Mouse (Mus musculus) naive thymus-derived CD4-positive, alpha-beta T cell, adult 2 months (primary cell): Measurements from ENCODE around the gene Pde3b.
"Not testable (repeated sequence)": the region's sequence is repeated elsewhere in the genome, so short reads cannot be mapped to it uniquely, and the experiment has no call there.

Experiments used
- DNase-seq: peaks from one replicate; pipeline ENCODE4 v3.0.0-alpha.2; 2011; ENCODE audit warnings: low read depth

The Pde3b gene

DNA sequence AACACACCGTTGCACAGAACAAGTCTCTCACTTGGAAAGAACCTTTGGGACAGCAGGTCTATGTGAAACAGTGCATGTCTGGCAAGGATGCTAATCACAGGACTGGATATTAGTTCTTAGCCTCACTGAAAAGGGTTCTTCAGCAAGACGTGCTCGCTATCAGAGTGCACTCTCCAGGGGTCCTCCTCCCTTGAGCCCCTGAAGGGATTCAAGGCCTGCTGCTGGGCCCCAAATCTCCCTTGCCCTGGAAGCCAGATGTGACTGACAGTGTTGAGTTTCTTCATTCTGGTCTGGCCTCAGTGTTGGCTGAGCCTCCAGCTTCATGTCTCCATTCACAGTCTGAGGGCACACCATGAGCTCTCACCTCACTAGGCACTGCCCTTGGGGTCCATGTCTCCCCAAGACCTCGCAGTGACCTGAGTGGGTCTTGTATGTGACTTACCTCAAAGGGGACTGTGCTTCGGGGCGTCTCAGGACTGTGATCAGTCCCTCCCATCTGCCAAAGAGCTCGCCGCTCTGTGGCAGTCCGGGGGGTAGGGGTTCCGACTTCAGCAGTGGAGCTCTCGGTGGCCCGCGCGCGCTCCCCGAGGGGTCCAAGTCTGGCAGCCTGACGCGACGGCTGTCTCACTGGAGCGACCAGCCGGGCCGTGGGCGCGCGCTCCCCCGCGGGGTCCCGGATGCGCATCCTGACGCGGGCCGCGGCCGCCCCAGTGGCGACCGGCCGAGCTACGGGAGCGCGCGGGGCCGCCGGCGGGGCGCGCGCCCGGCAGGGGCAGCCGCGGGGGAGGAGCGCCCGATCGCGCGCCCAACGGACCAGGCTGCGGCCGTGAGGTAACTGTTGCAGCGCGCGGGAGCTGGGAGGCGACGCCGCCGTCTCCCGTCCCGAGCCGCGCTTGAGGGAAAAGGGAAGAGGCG, at the start of gene Pde3b:
TSS of gene Pde3b (plus strand) at position 861 of the 915 bp plus-strand sequence.
- peak; percentile 76 for DNase-seq

DNA sequence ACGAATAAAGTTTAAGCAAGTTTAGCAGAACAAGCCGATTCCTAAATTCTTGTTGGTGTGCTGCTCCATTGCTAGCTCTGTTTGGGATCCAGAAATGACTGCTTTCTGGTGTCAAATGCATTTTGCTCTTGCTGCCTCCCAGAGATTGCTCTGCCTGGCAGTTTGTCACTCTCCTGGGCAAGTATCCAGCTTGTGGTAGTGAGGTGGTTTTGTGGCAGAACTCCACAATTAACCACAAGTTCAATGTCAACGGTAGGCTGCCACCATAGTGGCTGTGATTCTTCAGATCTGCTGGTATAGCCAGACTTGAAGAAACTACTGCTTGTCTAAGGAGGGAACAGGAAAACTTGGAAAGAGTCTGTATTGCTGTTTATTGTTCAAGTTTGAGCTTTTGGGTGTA, 13.0 kb upstream of the Pde3b start:
- DNase-seq, result no peak

DNA sequence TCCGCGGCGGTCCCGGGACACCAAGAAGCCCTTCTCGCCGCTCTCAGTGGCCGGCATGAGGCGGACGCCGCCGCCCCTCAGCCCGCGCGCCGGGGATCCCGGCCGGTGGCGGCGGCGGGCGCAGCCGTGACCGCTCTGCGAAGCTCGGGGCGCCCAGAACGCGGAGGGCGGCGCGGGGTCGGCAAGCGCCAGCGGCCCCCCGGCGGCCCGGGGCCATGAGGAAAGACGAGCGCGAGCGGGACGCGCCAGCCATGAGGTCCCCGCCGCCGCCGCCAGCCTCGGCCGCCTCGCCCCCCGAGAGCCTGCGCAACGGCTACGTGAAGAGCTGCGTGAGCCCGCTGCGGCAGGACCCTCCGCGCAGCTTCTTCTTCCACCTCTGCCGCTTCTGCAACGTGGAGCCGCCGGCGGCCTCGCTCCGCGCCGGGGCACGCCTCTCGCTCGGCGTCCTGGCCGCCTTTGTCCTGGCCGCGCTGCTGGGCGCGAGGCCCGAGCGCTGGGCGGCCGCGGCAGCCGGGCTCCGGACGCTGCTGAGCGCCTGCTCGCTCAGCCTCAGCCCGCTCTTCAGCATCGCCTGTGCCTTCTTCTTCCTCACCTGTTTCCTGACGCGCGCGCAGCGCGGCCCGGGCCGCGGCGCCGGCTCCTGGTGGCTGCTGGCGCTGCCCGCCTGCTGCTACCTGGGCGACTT, 397 bp downstream of the Pde3b start:
- peak; percentile 72 for DNase-seq

DNA sequence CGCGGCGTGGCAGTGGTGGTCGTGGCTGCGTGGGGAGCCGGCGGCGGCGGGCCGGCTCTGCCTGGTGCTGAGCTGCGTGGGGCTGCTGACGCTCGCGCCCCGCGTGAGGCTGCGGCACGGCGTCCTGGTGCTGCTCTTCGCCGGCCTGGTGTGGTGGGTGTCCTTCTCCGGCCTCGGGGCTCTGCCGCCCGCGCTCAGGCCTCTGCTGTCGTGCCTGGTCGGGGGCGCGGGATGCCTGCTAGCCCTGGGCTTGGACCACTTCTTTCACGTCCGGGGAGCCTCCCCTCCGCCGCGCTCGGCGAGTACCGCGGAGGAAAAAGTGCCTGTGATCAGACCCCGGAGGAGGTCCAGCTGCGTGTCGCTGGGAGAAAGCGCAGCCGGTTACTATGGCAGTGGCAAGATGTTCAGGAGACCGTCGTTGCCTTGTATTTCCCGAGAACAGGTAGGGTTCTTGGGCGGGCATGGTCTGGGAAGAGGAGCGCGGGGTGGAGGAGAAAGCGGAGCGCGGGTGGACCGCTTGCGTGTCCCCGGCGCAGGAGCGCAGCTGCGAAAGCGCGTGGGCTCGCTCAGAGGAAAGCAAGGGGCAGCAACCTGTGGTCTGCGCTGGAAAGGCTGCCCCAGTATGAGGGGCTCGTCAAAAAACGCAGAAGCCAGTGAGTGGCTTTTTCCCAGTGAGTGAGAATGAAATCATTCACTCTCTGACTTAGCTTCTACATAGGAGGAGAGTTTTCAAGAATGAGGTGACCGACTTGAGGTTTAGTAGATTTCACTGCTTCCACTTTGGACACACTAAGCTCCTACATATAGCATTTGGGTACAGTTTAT, 1.2 kb downstream of the Pde3b start:
- peak; percentile 65 for DNase-seq

DNA sequence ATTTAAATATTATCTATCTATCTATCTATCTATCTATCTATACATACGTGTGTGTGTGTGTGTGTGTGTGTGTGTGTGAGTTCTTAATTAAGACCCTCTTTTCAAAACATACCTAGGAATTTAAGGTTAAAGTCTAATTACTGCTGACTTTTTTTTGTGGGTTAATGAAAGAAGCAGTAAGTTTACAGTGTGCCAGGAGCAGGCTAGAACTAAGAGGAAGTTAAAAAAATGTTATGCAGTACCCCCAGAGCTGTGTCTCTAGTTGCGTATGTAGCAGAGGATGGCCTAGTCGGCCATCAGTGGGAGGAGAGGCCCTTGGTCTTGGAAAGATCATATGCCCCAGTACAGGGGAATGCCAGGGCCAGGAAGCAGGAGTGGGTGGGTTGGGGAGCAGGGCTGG, 4.2 kb downstream of the Pde3b start:
- DNase-seq, result not testable (repeated sequence)

DNA sequence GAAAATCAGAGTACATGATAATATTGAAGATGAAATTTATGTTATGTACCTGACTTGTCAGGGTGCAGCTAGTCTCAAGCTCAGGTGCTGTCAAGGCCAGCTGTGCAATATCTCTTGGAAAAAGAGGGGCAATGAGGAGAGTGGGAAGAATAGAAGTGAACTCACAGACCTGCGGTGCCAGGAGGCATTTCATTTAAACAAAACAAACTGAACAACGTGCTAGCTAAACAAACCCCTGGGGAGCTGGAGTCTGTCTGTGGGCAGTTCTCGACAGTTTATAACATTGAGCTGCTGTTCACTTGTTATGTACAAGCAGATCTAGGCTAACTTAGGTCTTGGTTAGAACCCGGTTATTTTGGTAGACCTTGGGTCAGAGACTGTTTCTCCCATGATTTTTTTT, 5.8 kb downstream of the Pde3b start:
- DNase-seq, result no peak

DNA sequence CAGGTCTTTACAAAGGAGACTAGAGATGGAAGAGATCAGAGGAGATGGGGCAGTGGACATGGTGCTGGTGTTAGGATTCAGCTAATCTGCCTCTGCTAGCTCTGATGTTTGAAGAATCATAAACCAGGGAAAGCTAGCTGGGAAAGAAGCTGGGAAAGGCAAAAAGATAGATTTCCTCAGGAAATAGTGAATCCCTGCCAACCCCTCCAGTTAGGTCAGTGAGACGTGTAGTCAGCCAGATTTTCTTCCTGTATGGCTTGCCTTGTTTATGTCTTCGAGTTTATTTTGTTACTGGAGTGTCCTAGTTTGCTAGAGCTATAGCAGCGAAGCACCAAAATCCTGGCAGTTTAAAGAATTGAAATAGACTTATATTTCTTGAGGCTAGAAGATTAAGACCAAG, 7.1 kb downstream of the Pde3b start:
- no peak for DNase-seq

DNA sequence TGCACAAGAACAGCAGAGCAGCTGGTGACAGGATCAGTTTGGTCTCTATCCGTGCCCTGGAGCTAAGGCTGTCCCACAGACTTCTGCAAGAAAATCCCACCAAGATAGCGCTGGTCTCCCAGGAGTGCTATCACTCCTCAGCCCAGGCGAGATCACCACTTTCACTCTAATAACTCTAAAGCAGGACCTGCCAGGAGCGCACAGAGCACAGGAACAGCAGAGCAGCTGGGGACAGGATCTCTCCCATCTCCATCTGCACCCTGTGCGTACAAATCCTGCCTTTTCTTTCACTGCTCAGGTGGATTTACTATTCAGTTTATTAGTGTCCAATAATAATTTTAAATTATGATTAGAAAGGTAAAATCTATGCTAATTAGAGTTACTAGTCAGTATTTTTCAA, 14.7 kb downstream of the Pde3b start:
- no peak for DNase-seq

DNA sequence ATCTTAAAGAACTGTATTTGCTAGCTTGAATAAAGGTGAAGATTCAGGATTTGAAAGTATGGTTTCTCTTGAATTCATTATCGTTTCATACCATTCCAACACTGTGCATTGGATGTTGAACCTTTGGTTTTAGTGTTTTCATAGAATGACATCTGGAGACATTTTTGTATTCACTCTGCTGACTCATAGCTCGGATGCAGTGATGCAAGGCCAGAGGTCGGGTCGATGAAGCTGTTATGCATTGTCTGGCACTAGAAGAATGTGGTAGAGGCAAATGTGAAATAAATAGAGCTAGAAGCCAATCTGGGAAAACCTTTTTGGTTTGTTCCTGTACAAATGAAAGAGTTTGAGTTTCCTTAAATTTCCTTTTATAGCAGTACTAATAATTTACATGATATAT, 16.9 kb downstream of the Pde3b start:
- no peak for DNase-seq

DNA sequence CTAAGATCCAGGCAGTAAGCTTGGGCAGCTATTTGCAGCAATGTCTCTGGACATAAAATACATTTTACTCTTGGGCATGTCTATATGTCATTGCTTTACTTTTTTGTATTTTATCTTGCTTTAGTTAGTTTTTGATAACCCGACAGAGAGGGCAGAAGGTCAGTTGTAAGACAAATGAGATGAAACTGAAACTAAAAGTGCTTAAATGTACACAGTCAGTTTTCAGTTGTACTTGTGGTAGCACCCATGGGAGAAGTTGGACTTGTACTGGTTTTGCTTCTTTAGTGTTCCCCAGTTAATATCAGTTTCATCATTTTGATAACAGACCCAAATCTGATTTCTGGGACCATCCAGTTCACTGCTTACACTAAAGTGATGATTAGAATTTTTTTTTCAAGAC, 24.6 kb downstream of the Pde3b start:
- peak; percentile 36 for DNase-seq

DNA sequence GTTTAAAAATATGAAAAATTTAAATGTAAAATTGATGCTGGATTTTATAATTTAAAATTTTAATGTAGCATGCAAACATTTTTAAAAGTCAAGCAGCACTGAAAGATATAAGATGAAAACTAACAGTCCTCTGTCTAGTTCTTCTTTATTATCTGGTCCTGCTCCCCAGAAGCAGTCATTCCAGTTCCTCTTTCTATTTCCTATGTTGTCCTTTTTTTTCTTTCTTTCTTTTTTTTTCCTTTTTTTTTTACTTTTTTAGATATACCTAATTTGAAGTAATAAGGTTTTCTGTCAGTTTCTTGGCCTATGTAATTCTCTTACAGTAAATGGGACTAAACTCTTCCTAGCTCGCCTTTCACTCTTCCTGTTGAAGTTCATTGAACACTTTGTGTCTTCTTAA, 25.4 kb downstream of the Pde3b start:
- no peak for DNase-seq

DNA sequence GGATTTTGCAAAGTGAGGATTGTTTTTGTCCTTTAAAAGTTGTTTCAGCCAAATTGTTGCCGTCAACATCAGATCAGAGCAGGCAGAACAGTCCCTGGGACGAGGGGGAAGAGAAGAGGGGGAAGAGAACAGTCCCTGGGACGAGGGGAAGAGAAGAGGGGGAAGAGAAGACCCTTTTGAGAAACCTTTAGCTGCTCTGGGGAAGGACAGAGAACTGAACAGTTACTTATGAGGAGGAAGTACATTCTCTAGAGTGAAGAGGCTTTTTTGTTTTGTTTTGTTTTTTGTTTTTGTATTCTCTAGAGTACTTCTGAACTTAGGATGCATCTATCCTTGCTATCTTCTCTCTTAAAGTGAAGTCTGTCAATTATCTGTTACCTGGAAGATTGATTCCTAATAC, 37.8 kb downstream of the Pde3b start:
- DNase-seq, result peak; percentile 42

DNA sequence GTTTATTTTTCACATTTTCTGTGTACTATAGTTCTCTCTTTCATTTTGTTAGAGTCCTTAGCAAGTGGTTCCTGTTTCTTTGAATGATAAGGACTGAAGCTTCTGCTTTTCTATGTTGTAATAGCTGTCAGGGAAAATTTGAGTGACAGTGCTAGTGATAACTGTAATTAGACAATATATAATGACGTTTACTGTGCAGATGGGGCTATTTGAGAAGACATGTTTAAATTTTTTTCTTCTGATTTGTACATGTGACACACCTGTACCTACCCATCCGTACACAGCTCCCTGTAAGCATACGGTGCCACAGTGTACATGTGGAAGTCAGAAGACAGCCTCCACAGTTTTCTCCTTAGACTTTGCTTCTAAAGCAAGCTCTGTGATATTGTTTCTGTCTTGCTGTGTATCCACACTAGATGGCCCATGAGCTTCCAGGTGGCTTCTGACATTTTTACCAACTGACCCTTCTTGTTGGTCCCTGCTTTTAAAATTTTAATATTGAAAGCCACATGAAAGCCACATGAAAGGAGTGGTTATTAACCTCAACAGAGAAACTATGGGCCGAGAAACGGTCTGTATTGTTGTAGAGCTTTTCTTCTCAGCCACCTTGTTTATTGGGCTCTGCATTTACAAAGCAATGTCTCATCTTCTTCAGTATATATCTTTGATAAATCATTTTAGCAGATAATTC, 38.4 kb downstream of the Pde3b start:
- peak; percentile 48 for DNase-seq

DNA sequence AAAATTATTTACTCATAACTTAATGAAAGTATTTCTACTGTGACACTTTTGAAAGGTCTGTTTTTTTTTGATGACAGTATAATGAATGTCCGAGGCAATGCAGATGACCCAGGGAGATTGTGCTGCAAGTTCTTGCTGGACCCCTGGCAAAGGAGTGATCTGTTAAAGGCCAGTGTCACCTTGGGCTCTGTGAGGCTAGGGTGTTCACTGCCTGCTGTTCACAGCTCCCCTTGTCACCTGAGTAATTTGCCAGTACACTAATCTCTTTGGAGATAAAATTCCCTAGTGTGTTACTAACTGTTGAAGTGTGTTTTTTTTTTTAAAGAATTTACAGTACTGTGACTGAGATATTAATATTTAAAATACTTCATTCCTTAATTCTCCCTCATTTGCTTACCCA, 39.8 kb downstream of the Pde3b start:
- DNase-seq, result no peak

DNA sequence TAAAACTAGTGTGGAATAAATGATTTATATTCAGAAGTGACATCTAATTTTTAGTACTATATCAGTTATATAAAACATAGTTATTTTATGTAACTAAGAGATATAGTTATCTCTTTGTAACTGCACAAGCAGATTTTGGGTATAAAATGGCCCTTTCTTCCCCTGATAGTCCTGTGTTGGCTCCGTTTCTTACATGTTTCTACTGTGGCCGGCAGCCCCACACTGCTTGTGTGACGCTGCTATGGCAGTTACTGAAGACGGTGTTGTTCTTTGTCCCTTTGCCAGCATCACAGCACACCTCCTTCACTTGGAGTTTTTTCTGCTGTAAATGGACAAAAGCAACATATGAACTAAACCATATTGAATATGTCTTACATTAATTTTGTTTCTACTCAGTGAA, 41.8 kb downstream of the Pde3b start:
- no peak for DNase-seq

DNA sequence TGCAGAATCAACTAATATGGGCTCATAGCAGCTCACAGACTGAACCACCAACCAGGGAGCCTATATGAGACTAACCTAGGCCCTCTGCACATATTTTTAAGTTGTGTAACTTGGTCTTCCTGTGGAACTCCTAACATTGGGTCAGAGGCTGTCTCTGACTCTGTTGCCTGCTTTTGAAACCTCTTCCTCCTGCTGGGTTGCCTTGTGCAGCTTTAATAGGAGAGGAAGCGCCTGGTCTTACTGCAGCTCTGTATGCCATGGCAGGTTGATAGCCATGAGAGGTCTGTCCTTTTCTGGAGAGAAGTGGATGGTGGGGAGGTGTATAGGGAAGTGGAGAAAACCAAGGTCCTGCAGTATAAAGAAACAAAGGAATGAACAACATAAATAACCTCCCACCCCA, 44.8 kb downstream of the Pde3b start:
- DNase-seq, result no peak

DNA sequence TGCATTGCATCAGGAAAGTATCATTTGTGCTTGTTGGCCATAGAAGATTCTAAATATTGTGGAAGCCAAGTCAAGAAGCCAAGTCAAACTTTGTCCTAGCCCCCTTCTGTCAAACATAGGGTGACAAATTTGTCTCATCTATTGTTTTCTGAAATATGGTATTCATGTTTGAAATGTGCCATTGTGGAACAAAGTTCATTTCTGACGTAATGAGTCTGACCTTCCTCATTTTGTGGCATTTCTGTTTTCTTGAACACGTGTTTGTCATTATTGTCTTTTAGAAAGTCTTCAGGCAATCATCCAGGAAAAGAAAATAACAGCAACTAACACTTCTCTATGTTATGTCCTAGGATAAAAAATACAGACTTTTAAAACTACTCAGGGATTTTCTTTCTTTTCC, 46.6 kb downstream of the Pde3b start:
- DNase-seq, result no peak

DNA sequence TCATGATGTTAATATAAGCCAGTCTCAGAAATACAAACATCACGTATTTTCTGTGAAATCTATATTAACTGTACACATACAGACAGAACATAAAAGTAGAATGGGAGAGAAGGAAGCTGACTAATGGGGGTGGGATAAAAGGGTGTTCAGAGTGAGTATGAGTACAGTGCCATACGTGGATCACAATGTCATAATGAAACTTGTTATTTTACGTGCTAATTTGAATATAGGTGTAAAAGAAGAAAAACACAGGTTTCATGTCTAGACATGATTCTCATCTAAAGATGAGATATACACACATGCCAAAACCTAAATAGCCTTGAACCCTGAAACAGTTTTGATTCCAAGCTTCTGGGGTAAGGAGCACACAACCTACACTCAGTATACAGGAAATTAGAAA, 51.3 kb downstream of the Pde3b start:
- DNase-seq, result no peak

DNA sequence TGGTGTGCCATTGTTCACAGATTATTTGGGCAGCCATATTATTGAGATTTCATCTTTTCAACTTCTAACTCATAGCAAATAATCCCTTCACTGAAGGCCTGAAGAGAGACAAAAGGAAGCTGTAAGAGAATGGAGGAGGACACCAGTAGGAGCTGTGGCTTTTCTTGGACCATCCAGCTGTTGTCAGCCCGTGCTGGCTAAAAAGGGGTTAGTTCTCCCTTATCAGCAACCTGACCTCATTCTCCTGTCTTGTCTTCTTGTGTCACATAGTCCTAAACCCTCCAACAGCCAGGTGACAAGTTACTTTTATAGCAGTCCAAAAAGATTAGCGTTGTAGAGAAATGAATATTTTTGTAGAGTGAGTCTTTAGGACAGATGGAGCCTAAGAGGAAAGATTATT, 57.4 kb downstream of the Pde3b start:
- DNase-seq, result no peak

DNA sequence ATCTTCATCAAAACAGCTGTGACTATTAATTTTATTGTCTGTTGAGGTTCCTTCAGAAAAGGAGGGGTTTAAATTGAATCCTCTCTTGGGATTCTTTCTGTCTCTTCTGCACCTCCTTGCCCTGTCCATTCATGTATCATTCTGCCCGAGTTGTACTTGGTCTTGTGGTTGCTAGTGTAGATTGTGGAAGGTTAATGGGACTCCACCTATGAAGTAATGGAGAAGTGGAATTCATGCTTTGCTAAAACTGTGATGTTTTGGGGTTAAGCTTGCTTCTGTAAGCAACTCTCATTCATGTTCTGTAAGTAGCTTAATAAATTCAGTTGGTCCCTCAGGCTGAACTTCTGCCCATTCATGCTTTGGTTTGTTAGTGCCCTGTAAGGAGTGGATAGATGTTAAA, 59.8 kb downstream of the Pde3b start:
- DNase-seq, result no peak

DNA sequence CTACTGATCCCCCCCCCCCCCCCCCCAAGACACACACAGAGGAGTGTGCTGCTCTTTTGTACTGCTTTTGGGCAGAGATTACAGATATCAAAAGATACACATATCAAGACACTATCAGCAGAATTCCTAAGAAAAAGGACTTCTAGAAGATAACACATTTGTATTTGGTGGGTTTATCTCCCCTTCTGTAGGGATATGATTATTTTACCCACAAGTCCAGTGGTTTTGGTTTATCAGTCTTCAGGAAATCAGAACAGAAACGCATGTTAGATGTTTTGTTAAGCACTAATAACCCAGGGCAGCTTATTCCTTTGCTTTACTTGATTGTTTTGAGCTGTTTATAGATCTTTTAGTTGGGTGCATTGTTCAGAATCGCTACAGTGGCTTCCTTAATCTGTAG, 62.8 kb downstream of the Pde3b start:
- DNase-seq, result peak; percentile 34

DNA sequence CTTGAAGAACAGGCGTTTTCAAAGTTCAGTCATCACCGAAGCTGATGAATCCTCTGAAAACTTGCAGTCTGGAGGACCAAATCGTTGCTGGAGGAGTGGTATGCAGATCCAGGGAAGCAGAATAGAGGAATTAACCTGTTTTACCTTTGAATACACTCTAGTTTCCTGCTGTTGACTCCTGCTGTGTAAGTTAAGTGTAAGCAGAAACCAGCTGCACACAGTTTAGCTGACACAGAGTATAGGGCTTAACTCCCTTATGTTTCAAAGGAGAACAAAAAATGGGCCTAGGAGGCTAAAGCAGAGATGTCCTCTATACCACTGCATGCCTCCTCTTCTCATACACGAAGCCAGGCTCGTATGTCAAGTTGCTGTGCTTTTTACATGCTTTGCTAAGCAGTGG, 63.8 kb downstream of the Pde3b start:
- peak; percentile 65 for DNase-seq
